In genomic region chr3:93521462-93522057, GRCm38 (mm10) we compare ENCODE assay signal across 7 mouse cellular contexts. TPM values are rescaled to one million over a fixed set of nuclear protein-coding genes. Genes with fewer than 3 reads are reported as not detected.
DNase-seq lines count a peak whose midpoint lies in the region; ATAC-seq and TF ChIP-seq lines count a peak whose summit lies in the region.

No protein-coding gene starts in this region.

- ATAC-seq in forebrain, postnatal 0 days = no peak
- ATAC-seq in liver, embryonic 13.5 days (ENCODE audit: low read depth) = no peak

- no peak for TF ChIP-seq POLR2A in spleen, adult 2 months (IDR thresholded peaks at IDR 0.05; ENCODE audit: low read depth, low read length)

- H3K36me3 ChIP-seq in spleen, adult 2 months (ENCODE audit: control insufficient read depth, insufficient read depth, low read length) = peaks cover 7% of the 10 kb centered on the region
- H3K36me3 ChIP-seq in forebrain, postnatal 0 days (ENCODE audit: insufficient read depth) = no peaks in the 10 kb centered on the region
- 0 out of 2 replicates have a peak, but pooled peaks cover 3% of the 10 kb centered on the region for H3K36me3 ChIP-seq in liver, embryonic 13.5 days

- H3K9ac ChIP-seq in forebrain, postnatal 0 days = no peak overlapping the region
- H3K9ac ChIP-seq in liver, embryonic 13.5 days = no peak overlapping the region

- no peak overlapping the region for H3K27ac ChIP-seq in spleen, adult 2 months (ENCODE audit: insufficient read depth, low read length)
- H3K27ac ChIP-seq in forebrain, postnatal 0 days (ENCODE audit: low read depth, low read length) = no peak overlapping the region
- no peak overlapping the region for H3K27ac ChIP-seq in liver, embryonic 13.5 days

- H3K4me3 ChIP-seq in spleen, adult 2 months (ENCODE audit: extremely low read depth, insufficient read depth, insufficient read length) = peak overlapping the region; percentile 21
- no peak overlapping the region for H3K4me3 ChIP-seq in forebrain, postnatal 0 days (ENCODE audit: low read depth, low read length)
- peak overlapping the region; percentile 60 for H3K4me3 ChIP-seq in liver, embryonic 13.5 days (replicated peaks)

- no peak for TF ChIP-seq CTCF in spleen, adult 2 months (IDR thresholded peaks at IDR 0.05; ENCODE audit: extremely low read depth, insufficient read depth, insufficient read length, insufficient replicate concordance)
- TF ChIP-seq CTCF in forebrain, postnatal 0 days (IDR thresholded peaks at IDR 0.05; ENCODE audit: low read depth) = no peak

- peaks cover 2% of the 10 kb centered on the region; the same call in 1 of the 2 replicates for H3K4me1 ChIP-seq in spleen, adult 2 months (ENCODE audit: control insufficient read depth, insufficient read depth, insufficient read length)
- peaks cover 11% of the 10 kb centered on the region; the same call in 1 of the 2 replicates for H3K4me1 ChIP-seq in forebrain, postnatal 0 days (ENCODE audit: insufficient read depth)
- H3K4me1 ChIP-seq in liver, embryonic 13.5 days (replicated peaks) = peaks cover 10% of the 10 kb centered on the region

- no peak for DNase-seq in spleen, adult 2 months (ENCODE audit: low read depth in 1 of 2, low spot score in 2 of 2)
- no peak for DNase-seq in spleen, postnatal 4 days (ENCODE audit: low spot score in 2 of 2)
- no peak for DNase-seq in forebrain, postnatal 0 days
- no peak for DNase-seq in liver, embryonic 13.5 days
- no peak for DNase-seq in layer of hippocampus, postnatal 25 days (ENCODE audit: extremely low spot score in 1 of 2, low spot score in 1 of 2)
- no peak for DNase-seq in right cerebral cortex, adult 2 months (ENCODE audit: low spot score in 2 of 2)
- DNase-seq in thymus, postnatal 10 days (ENCODE audit: low spot score in 2 of 2) = no peak

- H3K4me2 ChIP-seq in forebrain, postnatal 0 days (ENCODE audit: low read depth) = peak overlapping the region; percentile 81
- H3K4me2 ChIP-seq in liver, embryonic 13.5 days = peak overlapping the region; percentile 72

- WGBS in spleen, adult 2 months = 58% methylated on average over 8 of the region's 8 CpGs
- WGBS in forebrain, postnatal 0 days = 85% methylated on average over 8 of the region's 8 CpGs
- 71% methylated on average over 8 of the region's 8 CpGs for WGBS in liver, embryonic 13.5 days (ENCODE audit: insufficient replicate concordance)

- no peaks in the 10 kb centered on the region for H3K27me3 ChIP-seq in spleen, adult 2 months (ENCODE audit: control insufficient read depth, insufficient read depth, low read length)
- H3K27me3 ChIP-seq in forebrain, postnatal 0 days (ENCODE audit: insufficient read depth, low read length) = no peaks in the 10 kb centered on the region; the same call in 1 of the 2 replicates
- no peaks in the 10 kb centered on the region for H3K27me3 ChIP-seq in liver, embryonic 13.5 days

- H3K9me3 ChIP-seq in forebrain, postnatal 0 days (ENCODE audit: low read length) = no peaks in the 10 kb centered on the region
- no peaks in the 10 kb centered on the region for H3K9me3 ChIP-seq in liver, embryonic 13.5 days (replicated peaks)

RNA-seq across cellular contexts. Expression of gene S100a11, which starts 1.3 kb away (rescaled TPM):
- 69.2 and 72.5 TPM in 2 replicates for polyA plus RNA-seq in spleen, adult 2 months (2012; rRNA removed)
- 9.8 and 17.1 TPM in 2 replicates for total RNA-seq in forebrain, postnatal 0 days (2014; rRNA removed)
- 169 and 172 TPM in 2 replicates for polyA plus RNA-seq in forebrain, postnatal 0 days (2015; fragmentation: Nextera tagmentation; extraction: Ambion mirVana)
- 148 and 157 TPM in 2 replicates for polyA plus RNA-seq in liver, embryonic 13.5 days (2015; fragmentation: Nextera tagmentation; extraction: Ambion mirVana)
- total RNA-seq in layer of hippocampus, postnatal 25 days (2021) = 1 to 10 TPM; 6.1 to 8.5 TPM

RNA-seq across cellular contexts. Expression of gene S100a10, which starts 33.3 kb away (rescaled TPM):
- polyA plus RNA-seq in spleen, adult 2 months (2012; rRNA removed) = 36.2 and 39.0 TPM in 2 replicates
- 139 and 198 TPM in 2 replicates for total RNA-seq in forebrain, postnatal 0 days (2014; rRNA removed)
- polyA plus RNA-seq in forebrain, postnatal 0 days (2015; fragmentation: Nextera tagmentation; extraction: Ambion mirVana) = 187 and 244 TPM in 2 replicates
- 69.5 and 71.2 TPM in 2 replicates for polyA plus RNA-seq in liver, embryonic 13.5 days (2015; fragmentation: Nextera tagmentation; extraction: Ambion mirVana)
- total RNA-seq in layer of hippocampus, postnatal 25 days (2021) = 10 to 100 TPM; 15.0 to 23.5 TPM

RNA-seq across cellular contexts. Expression of gene Tchhl1, which starts 53.0 kb away (rescaled TPM):
- not detected in 2 replicates for polyA plus RNA-seq in spleen, adult 2 months (2012; rRNA removed)
- not detected in 2 replicates for total RNA-seq in forebrain, postnatal 0 days (2014; rRNA removed)
- polyA plus RNA-seq in forebrain, postnatal 0 days (2015; fragmentation: Nextera tagmentation; extraction: Ambion mirVana) = not detected in 2 replicates
- not detected in 2 replicates for polyA plus RNA-seq in liver, embryonic 13.5 days (2015; fragmentation: Nextera tagmentation; extraction: Ambion mirVana)
- not detected for total RNA-seq in layer of hippocampus, postnatal 25 days (2021)
